Mouse (Mus musculus) testis, postnatal 14 days (tissue): ENCODE results near the gene Ush2a.

Experiments
- DNase-seq: peaks from one replicate; pipeline ENCODE4 v3.0.0; 2021; ENCODE audit warnings: low spot score

Ush2a gene

GRCm38 (mm10) chr1:188668513-188668912, 406.7 kb downstream of the Ush2a start:
- DNase-seq: no peak

DNA sequence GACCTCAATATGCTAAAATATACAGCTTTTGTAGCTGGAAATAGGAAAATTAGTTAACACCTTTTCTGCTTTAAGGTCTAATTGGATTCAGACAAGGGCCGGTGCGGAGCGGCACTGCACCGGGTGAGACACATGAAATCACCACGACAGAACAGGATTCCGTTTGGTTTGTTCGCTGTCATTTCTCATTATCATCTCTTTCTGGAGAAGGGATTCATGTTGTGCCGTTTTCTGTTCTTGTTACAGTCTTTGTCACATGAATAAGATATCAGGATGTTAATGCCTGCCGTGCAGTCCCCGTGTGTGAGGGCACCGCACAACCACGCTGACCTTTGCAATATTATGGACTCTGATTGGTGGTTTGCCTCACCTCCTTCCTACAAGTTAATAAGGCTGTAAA, 411.0 kb downstream of the Ush2a start:
- DNase-seq: no peak

GRCm38 (mm10) chr1:188674640-188675510, 413.1 kb downstream of the Ush2a start:
- no peak for DNase-seq

DNA sequence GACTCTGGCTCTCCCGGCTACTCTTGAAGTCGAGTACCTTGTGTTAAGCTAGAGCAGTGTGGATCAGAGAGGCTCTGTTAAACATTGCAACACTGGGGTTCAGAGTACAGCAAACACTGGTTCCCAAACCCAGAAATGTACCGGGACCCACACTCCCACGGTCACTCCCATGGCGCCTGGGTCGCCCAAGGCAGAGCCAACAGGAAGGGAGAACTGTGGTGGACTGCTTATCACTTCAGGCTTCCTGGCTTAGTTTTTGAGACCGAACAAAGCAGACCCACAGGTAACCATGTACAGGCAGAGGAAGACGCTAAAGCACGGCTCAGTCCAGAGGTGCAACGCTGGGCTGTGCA, 413.7 kb downstream of the Ush2a start:
- DNase-seq: no peak

- DNase-seq: no peak
Measured at GRCm38 (mm10) chr1:188678189-188678588, 416.4 kb downstream of the Ush2a start.

GRCm38 (mm10) chr1:188686362-188686761, 424.5 kb downstream of the Ush2a start:
- DNase-seq: no peak

DNA sequence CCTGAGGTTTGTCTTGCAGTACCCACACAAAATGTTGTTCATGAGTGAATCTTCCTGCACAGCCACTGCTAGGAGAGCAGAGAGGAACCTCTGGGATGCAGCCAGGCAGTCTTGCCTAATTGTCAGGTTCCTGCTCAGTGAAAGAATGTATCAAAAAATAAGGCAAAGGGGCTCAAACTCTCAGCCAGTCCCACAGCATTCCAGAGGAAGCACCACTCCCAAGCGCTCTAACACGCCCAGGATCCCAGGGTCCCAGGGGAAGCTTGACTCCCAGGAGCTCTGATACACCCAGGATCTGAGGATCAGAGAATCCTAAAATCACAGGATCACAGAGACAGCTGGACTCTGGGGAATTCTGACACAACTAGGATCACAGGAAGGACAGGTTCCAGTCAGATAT, 434.5 kb downstream of the Ush2a start:
- no peak for DNase-seq

- DNase-seq: no peak
Measured at GRCm38 (mm10) chr1:188708176-188708575, 446.4 kb downstream of the Ush2a start.

DNA sequence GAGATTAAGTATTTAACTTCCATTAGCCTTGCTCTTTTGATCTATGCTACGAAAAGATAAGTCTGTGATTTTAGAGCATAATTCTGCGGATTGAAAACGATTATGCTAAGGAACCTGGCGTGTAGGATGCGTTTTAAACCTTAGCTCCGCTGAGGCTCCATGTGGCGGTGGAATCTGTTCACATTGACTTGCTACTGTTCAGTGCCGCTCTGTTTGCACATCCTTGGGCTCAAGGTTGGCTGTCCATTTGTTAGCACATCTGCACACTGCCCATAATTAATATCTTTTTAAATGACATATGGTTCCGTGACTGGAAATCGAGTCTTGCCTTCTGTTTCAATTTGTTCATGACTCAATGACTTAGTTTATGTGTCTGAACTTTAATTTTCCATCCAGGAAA, 446.9 kb downstream of the Ush2a start:
- DNase-seq: no peak

- no peak for DNase-seq
Measured at GRCm38 (mm10) chr1:188714131-188714530, 452.3 kb downstream of the Ush2a start.

DNA sequence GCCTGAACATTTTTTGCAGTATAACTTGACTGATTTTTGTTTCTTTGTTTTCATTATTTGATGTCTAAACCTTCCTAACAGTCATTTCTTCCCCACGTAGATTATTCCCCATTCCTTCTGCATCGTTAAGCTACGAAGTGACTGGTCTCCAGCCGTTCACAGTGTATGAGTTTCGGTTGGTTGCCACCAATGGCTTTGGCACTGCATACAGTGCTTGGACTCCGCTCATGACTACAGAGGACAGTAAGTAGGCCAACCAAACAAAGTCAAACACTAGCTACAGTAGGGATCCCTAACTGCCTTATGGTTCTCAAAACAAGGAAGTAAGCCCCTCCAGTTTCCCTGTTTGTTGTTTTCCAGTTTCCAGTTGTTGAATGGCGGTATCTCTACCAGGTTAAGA, 453.1 kb downstream of the Ush2a start:
- no peak for DNase-seq

DNA sequence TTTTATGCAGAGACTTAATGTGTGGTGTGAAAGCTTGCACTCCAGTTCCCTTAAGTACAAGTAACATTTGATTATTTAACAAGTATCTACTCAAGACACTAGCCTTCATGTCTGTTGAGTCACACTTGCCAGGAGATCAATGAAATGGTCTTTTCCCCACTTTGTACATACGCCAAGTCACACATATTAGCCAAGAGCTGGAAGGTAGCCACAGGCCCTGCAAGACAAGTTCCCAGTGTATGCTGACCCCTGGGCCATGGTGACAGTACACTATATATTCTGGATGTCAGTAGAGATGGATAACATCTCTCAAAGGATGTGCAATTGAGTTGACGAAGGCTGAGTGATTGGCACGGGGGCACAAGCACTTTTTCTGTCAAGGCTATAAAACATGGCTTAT, 455.1 kb downstream of the Ush2a start:
- DNase-seq: no peak

DNA sequence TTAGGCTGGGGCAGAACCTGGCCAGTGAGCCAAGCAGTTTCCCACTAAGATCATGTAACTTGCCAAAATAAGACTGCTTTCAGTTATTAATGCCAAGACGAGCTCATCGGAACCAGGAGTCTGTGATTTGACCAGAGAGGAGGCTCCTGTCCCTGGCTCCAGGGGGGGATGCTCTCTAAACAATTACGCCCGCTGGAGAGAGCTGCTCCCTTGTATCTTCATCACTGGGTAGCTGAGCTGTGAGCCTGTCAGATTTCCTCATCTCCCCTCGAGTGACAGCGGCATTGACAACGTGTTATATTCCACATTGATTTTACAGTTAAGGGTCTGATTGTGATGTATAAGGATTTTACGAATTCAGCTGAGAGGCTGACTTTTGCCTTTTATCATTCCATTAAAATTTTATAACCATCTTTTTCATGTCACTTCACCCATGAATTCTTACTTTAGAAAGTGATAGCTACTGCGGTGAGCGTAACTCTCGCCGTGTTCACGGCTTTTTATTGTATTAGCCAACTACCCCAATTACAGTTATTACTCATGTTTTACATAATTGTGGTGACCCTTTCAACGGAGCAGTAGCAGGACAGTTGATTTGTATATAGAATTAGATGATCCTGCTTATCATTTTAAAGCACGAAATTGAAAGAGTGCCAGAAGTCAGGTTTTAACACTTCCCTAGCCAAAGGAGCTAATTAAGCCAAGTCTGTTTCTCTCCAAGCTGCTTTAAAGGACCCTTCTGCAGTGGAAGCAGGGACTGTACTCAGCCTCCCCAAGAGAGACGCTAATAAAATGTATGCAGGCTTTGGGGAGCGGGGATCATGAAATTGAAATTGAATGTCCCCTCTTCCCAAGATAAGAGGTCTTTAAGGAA, 463.5 kb downstream of the Ush2a start:
- DNase-seq: no peak

DNA sequence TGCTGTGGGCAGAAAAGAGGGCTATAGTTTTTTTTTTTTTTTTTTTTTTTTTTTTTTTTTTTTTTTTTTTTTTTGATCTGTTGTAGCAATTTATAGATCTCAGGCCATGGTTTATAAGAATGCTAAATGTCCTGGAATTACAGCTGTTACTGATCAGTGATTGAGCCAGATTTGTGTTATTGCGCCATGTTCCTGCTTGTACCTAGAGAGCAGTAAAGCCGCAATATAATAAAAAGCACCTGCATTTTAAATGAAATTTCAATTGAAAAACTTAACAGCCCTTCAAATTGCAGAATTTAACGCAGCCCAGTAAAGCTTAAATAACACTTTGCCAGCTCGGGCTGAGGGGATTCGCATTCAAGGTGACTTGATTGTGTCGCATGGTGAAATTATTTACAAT, 465.1 kb downstream of the Ush2a start:
- no peak for DNase-seq

DNA sequence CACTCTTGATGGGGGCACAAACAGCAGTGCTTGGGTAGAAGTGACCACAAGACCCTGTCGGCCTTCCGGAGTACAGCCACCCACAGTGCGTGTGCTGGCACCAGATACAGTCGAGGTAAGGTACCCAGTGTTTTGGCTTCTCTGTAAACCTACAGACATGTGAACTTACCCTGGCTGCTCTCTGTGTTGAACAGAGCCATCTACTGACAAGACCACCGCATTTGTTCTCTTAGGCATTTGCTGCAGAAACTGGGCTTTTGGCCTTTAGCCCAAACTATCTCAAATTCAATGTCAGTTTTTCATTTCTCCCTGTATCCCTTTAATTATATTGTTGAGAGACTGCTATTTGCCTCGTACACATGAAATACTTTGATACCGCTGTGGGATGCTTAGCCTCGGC, 466.8 kb downstream of the Ush2a start:
- DNase-seq: no peak

DNA sequence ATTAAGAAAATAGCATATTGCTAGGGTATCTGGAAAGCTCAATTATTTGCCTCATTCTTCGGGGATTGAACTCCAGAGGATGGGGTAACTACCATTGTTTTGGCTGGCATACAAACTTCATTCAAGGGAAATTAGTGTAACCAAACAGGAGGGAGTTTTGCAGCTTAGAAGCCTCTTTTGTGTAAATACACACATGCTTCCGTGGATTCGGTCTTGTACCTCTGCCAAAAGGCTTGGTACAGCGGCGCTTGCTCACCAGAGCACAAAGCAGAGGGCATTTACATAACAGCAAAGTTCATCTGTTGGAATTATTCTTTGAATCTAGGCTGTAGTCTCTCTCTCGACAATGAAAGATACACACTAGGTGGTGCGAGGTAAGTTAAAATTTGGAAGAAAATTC, 467.4 kb downstream of the Ush2a start:
- DNase-seq: no peak

DNA sequence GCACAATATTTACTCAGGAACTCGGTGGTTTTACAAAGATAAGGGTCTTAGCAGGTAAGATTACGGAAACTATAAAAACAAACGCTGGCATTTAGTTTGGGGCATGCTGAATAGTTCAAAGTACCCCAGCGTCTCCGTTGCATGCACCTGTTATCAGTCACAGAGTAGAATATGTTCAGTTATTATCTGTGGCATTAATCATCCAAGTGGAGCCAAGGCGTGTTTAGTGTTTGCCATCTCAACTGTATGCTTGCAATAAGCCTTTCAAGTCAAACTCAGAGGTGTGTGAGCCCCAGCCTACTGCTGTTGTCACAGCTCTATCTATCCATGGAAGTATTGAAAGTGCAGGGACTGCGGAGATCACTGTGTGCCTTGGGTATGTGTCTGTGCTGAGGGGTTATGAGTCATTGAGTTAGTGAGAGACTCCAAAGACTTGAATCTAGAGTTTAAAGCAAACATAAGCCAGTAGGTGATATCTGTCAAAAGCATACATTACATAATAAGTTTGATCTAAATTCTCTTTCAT, 473.0 kb downstream of the Ush2a start:
- DNase-seq: no peak

DNA sequence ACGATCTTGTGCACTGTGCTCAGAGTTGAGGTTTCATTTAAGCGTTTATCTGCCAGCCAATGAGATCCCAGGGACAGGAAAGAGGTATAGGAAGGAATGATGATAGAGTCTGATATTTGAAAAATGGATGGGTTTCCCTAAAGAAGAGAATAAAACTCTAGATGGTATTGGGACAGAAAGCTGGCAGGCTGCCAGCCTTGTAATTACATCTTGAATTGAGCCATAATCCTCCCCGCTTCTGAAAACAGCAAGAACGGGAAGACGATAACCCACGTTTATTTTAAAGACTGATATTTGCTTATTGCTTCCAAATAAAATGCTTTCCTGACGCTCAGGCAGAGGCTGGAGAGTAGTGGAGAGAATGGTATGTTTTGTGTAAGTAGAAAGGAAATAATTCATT, 481.1 kb downstream of the Ush2a start:
- no peak for DNase-seq

DNA sequence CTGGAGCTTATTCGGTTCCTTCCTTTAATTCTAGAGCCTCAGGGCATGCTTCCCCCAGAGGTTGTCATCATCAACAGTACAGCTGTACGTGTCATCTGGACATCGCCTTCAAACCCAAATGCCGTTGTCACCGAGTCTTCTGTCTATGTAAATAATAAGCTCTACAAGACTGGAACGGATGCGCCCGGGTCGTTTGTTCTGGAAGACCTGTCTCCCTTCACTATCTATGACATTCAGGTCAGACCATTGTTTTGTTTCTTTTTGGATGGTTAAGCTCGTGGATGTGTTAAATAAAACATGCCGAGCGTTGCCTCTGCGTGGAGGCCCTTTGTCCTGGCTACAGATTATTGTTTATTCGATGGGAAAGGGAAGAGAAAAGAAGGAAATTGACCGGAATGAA, 493.2 kb downstream of the Ush2a start:
- DNase-seq: no peak

GRCm38 (mm10) chr1:188760515-188760914, 498.7 kb downstream of the Ush2a start:
- DNase-seq: no peak

GRCm38 (mm10) chr1:188762463-188762862, 500.6 kb downstream of the Ush2a start:
- DNase-seq: no peak

- no peak for DNase-seq
Measured at GRCm38 (mm10) chr1:188763761-188764160, 501.9 kb downstream of the Ush2a start.

GRCm38 (mm10) chr1:188770828-188771227, 509.0 kb downstream of the Ush2a start:
- DNase-seq: no peak
